Mouse (Mus musculus) spleen, postnatal 0 days (tissue): ENCODE results near the gene Asb6. TPM values are rescaled to one million over a fixed set of nuclear protein-coding genes. Genes with fewer than 3 reads are reported as not detected.

Experiments
- polyA plus RNA-seq: library from polyadenylated mRNA; unstranded; fragments of >200 nt; fragmentation: Nextera tagmentation; extraction: Ambion mirVana; gene quantifications from 2 replicates; pipeline ENCODE4 v1.2.1, GENCODE M21; 2015

The Asb6 gene
- 40.2 and 43.2 TPM in 2 replicates for polyA plus RNA-seq

DNA sequence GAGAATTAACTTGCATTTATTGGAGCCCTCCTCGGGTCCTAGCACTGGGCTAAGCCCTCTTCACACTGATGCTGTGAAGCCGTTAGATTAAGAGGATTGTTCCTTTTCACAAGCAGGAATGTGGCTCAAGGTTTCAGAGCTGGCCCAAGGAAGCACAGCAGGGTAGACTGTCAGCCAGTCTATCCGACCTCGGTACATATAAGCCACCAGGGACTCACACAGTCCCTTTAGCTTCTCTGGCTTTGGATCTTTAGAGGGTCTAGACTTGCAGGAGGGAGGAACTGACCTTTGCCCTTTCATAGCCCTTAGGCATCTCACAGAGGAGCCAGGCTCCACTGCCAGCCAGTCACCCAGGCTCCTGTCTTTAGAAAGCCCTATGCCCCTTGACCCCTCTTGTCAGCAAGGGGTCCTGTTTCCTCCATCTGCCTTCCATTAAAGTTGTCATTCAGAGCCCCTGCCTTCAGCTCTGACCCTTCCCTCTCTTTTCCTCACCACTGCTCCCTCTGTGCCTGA is at the start of gene Asb6:
Asb6 (minus strand) TSS at position 51 of the 513 bp plus-strand sequence.

GRCm38 (mm10) chr2:30834373-30835022 is 4.4 kb upstream of the Asb6 start, which contains the start of gene Prrx2:
Gene Prrx2 (plus strand): TSS chr2:30834972.

GRCm38 (mm10) chr2:30807648-30808295 is 22.4 kb downstream of the Asb6 start, which contains the start of gene Ntmt1:
Gene Ntmt1 (plus strand): TSS chr2:30807826.

GRCm38 (mm10) chr2:30803604-30804003 is 26.5 kb downstream of the Asb6 start, which contains the start of gene 1700001O22Rik:
Gene 1700001O22Rik (minus strand): TSS chr2:30803661.

Other genes starting within 250 kb of the Asb6 start
- gene Cstad, start 235.3 kb downstream of the Asb6 start, polyA plus RNA-seq = 0.46 and 0.53 TPM in 2 replicates
- 0.52 TPM in 1 of 2 replicates, not detected in the other for gene 1700001O22Rik, start 26.7 kb downstream of the Asb6 start, polyA plus RNA-seq
- 39.2 and 39.4 TPM in 2 replicates for gene Ntmt1, start 22.5 kb downstream of the Asb6 start, polyA plus RNA-seq
- gene Prrx2, start 4.6 kb upstream of the Asb6 start, polyA plus RNA-seq = 6.5 and 6.9 TPM in 2 replicates
- 2.4 and 4.0 TPM in 2 replicates for gene Ptges, start 99.5 kb upstream of the Asb6 start, polyA plus RNA-seq
- gene Tor1b, start 122.6 kb upstream of the Asb6 start, polyA plus RNA-seq = 19.0 and 21.5 TPM in 2 replicates
- gene Tor1a, start 137.6 kb upstream of the Asb6 start, polyA plus RNA-seq = 46.0 and 50.7 TPM in 2 replicates
- gene BC005624, start 151.9 kb upstream of the Asb6 start, polyA plus RNA-seq = 32.1 and 36.0 TPM in 2 replicates
- 5.4 and 6.4 TPM in 2 replicates for gene Usp20, start 151.9 kb upstream of the Asb6 start, polyA plus RNA-seq